Mouse (Mus musculus) lung, postnatal 10 days (tissue): ENCODE data around the gene Tmem170b.
"Not testable (repeated sequence)": the region's sequence is repeated elsewhere in the genome, so short reads cannot be mapped to it uniquely, and the experiment has no call there.

Experiments used
- DNase-seq: peaks from one replicate; pipeline ENCODE4 v3.0.0; 2021

Tmem170b gene

DNA sequence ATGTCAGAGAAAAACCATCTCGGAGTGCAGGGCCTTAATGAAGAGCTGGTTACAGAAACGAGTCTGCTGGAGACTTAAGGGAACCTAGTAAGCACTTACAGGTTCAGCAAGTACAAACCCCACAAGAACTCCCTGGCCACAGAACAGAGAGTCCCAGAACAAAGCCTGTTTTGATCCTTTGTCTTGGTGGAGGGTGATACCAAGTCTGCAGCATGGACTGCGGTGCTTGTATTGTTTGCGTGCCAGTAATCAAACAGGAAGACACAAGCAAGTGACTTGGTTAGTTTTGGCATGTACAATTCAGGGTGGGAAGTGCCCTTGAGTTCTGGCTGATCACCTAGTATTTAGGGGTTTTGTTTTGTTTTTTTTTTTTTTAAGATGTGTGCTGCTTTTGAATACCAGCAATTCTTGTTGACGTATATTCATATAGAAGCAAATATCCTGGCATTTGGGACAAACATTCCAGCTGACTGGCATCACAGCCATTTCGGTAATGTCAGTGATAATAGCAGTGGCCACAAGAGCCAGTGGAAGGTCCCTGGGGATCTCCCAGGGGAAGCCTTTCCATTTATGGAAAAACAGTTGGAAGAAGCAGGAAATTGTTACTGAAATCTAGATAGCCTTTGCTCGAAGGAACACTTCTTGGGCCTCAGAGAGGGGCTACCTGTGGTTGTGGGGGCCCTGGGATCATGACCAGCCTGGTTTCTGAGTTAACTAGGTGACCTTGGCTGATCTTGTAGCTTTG lies 64.9 kb downstream of the Tmem170b start:
- no peak for DNase-seq

DNA sequence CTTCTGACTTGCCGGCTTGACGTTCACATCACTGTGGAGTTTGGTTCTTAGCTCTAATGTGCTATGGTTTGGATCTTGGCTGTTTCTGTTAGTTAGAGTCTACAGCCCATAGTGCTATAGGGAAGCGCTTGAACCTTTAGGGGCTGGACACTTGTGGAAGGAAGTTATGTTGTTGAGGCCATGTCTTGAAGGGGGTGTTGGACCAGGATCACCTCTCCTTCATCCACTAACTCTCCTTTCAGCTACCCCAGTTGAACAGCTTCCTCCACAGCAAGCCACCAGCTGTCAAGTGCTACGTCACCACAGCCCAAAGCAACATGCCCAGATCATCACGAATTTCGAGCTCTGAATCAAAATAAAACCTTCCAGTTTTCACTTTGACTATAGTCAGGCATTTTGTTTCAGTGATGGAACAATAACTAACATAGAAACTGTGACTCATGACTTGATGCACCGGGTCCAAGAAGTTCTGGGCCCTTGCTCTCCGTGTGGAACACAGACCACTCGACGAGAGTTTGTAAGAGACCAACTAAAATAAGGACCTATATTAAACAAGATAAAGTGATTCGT lies 65.5 kb downstream of the Tmem170b start:
- DNase-seq, result no peak

DNA sequence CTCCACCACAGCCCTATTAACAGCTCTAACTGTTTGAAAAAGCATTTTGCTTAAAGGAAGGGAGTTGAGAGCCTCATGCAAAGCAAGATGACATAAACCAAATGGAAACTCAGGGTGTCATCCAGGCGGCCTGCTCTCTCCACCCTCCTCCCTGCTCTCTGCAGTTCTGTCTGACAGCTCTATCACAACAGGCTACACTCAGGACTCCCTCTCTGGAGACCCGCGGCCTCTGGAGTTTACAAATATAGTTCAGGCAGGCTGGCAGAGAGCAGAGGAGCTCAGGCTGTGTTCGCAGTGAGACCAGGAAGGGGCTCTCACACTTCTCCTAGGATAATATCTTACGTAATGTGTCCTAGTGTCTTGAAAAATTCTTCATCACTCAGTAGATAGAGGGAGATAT lies 67.2 kb downstream of the Tmem170b start:
- peak; percentile 31 for DNase-seq

DNA sequence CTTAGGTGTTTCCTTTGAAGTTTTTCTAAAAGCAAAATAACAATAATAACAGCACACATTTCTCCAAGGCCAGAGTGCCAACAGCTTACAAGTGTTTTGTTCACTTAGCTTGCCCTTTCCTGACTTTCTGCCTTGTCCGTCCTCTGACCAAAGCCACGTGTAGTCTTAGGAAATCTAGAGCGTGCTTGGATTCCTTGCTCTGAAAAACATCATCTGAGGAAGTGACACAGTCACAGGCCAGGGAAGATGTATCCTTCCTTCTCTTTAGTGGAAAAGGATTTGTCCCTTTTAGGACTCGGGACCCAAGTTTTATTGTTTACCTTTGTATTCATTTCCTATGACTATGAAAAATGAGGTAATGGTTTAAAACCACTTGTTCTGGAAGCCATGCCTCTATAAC lies 67.8 kb downstream of the Tmem170b start:
- no peak for DNase-seq

DNA sequence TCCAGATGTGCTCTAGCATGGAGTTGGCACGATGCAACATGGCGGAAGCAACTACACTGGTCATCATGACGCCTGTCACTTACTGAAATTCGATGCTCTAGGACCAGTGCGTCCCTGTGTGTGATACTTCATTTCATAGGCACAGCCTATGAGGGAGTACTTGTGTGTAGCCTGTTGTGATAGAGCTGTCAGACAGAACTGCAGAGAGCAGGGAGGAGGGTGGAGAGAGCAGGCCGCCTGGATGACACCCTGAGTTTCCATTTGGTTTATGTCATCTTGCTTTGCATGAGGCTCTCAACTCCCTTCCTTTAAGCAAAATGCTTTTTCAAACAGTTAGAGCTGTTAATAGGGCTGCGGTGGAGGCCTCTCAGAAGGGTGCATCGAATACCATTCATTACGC lies 68.9 kb downstream of the Tmem170b start:
- not testable (repeated sequence) for DNase-seq

DNA sequence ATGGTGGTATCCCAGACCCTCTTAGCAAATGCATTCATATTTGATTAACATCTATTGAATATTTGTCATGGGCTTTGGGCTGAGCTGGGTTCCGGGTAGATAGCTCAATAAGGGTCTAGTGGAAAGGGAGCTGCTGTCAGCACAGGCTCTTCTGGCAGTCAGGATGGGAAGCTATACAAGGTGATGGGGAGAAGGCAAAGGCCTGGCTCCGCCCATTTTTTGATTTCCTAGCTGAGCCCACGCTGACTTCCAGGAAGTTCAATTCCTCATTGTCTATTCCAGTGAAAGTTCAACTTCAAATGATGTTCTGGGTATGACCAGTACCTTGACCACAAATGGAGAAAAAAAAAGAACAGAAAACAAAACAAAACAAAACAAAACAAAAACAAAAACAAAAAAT lies 69.8 kb downstream of the Tmem170b start:
- no peak for DNase-seq

DNA sequence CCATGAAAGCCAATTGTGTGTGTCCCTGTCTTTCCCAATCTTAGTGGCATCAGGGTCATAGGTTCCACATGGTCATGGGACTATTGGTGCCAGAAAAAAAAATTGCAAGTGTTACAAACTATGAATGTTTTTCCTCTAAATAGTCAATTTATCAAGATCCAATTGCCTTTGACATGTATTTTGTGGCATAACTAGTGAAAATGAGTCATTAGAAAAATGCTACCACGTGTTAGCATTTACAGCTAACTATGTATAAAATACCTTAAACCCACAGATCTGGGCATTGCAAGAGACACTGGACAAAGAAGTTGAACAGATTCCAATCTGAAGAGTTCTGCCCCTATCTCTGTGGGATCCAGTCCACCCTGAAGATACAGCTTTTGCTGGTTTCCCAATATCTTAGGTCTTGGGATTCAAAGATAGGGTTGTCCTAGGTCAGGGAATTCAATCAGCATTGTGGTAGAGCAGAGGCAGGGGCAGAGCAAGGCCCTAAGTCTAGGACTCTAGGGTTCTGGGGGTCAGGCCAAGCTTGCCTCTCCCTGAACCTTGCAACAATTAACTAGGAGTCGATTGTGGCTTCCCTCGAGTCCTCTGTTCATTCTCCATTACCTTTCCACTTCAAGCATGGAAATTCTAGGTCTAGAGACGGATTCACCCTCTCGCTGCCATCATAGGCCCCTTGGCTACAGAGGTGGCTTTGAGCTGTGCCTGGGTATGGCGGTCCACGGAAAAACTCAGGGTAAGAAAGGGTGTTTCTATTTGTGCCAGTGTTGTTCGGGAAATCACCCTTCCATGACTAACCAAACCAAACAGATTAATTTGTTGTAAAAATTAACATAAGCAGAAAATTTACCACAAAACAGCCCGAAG lies 70.5 kb downstream of the Tmem170b start:
- no peak for DNase-seq

DNA sequence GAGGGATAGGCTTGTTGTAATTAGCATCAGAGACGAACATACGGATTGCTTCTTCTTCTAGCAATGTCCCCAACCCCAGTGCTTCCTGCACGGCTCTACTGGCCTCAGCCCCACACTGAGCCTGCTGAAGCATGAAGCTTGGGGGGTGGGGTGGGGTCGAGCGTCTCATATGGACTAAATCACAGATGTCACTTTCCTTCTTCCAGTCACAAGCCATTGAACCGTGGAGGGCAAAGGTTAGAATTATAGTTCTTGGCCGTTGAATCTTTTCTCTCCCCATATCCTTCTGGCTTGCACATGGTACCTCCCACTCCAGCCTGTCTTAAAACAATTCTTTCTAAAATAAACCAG lies 71.1 kb downstream of the Tmem170b start:
- peak; percentile 19 for DNase-seq

DNA sequence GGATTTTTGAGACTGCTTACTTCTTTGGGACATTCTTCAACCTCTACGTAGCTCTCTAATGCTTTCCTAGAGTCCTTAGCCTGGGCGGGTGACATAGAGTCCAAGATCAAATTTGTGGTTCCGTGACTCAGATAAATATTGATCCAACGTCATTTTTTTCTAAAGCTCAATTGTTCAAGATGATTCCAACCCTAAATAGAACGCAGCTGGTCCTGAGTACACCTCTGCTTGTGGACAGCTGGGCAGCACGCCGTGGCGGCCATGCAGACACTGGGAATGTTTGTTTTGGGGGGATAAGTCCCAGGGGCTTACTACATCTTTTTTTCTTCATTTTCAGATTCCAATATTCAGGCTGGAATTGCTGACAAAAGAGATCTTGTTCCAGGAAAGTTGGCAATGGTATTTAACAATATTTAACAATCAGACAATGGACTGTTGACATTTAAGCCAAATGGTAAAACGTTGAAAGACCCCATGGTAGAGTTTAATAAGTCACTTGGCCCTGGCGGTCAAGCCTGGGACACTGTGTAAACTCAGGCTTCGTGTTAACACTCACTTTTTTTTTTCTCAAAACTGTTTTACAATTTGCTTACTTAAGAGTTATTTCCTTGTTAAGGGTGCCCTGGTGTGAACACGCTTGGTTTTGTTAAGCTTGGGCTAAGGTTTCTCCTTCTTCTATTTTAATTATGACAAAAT lies 75.3 kb downstream of the Tmem170b start:
- DNase-seq, result no peak

DNA sequence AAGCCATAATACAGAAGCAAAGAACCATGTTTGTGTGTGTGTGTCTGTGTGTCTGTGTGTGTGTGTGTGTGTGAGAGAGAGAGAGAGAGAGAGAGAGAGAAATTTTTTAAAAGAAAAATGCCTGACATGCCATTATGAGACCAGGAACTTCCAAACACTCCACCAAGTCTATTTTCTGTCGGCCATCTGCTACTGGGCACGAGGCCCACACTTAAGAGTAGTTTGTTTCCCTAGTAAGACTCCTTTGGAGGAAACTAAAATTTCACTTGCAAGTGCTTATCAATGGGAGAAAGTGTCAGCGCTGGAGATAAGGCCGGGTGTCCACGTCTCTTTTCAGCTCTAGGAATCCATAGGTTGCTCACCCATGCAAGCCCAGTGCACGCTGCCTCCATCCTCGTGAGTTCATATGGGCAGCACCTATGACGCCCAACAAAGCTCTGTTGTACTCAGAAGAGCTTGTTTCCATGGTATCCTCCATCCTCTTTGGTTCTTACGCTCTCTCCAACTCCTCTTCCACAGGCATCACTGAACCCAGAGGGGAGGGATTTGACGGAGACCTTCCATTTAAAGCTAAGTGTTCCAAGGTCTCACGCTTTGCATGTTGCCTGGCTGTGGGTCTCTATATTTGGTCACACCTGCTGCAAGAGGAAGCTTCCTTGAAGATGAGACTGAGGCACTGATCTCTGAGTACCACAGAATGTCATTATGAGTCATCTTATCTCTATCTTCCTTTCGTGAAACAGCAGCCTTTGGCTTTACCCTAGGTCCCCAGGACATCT lies 76.8 kb downstream of the Tmem170b start:
- DNase-seq, result no peak

DNA sequence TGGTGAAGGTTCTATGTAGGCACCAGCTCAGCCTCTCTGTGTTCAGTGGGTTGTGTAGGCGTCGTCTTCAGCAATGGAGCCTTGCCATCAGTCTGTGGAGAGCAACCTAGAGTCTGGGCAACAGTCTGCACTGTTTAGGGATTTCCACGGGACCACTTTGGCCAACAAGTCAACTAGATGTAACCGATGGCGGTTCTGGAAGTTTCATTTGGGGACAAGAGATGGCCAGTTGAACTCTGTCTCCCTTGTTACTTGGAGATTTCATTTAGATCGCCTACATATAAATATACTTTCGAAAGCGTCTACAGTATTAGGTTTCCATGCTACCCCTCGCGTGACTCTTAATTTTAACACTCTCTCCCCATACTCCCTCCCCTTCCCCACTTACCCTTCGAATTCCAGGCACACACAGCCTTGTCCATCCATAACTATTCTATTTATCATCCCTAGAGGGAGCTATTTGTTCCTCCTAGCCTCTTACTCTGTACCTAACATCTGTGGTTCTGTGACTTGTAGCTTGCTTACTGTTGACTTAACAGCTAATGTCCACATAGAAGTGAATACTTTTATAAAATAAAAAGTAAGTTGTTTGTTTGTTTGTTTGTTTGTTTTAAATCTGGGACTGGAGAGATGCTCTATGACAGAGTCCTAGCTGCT lies 77.8 kb downstream of the Tmem170b start:
- DNase-seq, result no peak

DNA sequence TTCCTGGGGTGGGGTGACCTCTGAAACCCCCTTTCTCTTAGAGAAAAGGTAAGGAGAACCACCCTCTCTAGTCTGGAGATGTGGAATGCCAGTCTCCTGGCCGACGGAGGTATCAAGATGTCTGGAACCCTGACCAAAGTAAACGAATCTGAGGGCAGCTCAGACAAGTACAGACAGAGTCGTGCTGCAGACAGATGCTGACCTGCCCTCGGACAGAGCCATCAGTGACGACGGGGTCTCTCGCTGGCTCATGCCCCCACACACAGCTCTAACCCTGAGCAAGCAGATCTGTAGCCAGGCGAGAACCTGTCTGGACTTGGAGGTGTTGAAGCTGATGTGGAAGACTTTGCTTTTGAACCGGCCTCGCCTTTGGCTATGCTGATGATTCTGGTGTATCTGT lies 79.8 kb downstream of the Tmem170b start:
- DNase-seq, result no peak

DNA sequence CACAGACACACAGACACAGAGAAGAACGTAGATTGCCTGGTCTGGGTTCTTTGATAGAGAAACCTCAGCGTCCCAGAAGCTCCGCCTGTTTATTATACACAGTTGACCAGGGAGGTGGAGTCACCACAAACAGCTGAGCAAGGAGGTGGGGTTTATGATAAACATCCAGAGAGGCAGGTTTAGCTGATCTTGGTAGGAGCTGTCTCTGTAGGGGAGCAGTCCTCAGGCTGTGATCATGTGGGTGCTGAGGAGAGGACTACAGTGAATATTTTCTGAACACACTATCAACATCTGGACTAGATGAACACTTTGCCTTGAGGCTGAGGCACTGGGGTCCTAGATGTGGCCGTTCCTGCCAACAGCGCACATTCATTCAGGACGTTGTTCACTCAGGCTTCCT lies 83.3 kb downstream of the Tmem170b start:
- no peak for DNase-seq

DNA sequence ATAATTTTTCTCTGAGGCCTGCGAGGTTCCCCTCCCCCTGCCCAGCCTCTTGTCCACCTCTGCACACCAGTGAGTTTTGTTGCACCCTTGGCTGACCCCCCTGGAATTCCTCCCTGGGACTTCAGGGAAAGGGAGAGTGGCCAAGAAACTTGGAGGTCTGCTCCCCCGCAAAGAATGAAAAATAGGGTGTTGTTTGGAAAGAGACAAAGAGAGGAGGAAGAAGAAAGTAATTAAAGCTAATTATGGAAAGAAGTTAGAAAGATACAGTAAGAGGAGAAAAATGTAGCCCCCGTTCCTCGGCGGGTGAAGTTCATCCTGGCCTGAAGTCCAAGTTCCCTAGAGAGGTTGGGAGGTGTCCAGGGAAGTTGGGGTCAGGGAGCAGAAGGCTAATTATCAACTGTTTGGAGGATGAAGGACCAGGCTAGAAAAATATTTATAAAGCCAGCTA lies 83.9 kb downstream of the Tmem170b start:
- peak; percentile 75 for DNase-seq
